Mouse (Mus musculus): ENCODE data around the gene Psmd5. TPM values are rescaled to one million over a fixed set of nuclear protein-coding genes. Genes with fewer than 3 reads are reported as not detected.
"Not testable (repeated sequence)": the region's sequence is repeated elsewhere in the genome, so short reads cannot be mapped to it uniquely, and the experiment has no call there.

The Psmd5 gene
- polyA plus RNA-seq, 1 experiment from 2014 or later: 114 TPM

DNA sequence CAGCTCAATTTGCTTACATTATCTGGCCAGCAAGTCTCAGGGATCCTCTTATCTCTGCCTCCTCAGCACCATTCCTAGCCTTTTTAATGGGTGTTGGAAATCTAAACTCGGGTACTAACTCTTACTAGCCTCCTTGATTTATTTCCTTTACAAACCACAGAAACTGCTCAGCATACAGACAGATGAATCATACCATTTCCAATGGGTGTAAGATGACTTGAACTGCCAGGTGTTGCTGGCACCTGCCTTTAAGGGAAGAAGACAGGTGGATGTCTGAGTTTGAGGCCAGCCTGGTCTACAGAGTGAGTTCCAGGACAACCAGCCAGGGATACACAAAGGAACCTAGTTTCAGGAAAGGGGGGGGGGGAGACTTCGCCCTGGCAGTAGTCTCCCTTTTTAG lies 66.7 kb downstream of the Psmd5 start:
- H3K36me3 ChIP-seq: peaks cover 89% of the 10 kb centered on the region
- peaks cover 15% of the 10 kb centered on the region for H3K4me1 ChIP-seq (replicated peaks)
- no peak for DNase-seq (ENCODE audit: low spot score)
- no peaks in the 10 kb centered on the region for H3K27me3 ChIP-seq (ENCODE audit: insufficient read depth, poor library complexity, severe bottlenecking)
- H3K4me3 ChIP-seq: no peak overlapping the region
- WGBS: 93% methylated on average over 2 of the region's 2 CpGs
- no peaks in the 10 kb centered on the region for H3K9me3 ChIP-seq
- H3K27ac ChIP-seq: no peak overlapping the region

- H3K27ac ChIP-seq: no peak overlapping the region
- no peaks in the 10 kb centered on the region for H3K27me3 ChIP-seq (ENCODE audit: insufficient read depth, poor library complexity, severe bottlenecking)
- H3K4me1 ChIP-seq (replicated peaks): peaks cover 16% of the 10 kb centered on the region
- DNase-seq (ENCODE audit: low spot score): no peak
- H3K4me3 ChIP-seq: no peak overlapping the region
- WGBS: 94% methylated on average over 10 of the region's 10 CpGs
- no peaks in the 10 kb centered on the region for H3K9me3 ChIP-seq
- H3K36me3 ChIP-seq: peaks cover 63% of the 10 kb centered on the region
These were observed 69.3 kb downstream of the Psmd5 start for GRCm38 (mm10) chr2:34805364-34805950.

DNA sequence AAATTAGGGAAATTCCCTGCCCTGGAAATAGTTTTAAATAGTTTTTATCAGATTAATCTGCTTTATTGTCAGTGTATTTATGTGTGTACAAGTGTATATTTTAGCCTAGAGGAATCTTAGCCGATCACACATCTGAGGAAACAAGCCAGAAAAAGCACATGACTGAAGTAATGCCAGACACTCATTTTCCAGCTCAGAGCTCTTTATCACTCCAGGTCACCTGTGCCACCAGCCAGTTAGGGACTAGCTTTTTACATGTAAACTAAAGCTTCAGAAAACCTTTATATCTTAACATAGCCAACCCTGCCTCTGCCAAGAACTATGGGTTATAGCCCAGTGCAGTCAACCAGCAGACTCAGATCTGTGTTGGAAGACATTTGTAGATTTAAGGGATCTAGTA lies 70.0 kb downstream of the Psmd5 start:
- Histone ChIP-seq H3K27ac (no peak overlapping the region), H3K9me3 (no peaks in the 10 kb centered on the region), H3K27me3 (ENCODE audit: insufficient read depth, poor library complexity, severe bottlenecking) (no peaks in the 10 kb centered on the region), H3K4me3 (no peak overlapping the region), H3K4me1 (replicated peaks) (peaks cover 22% of the 10 kb centered on the region), H3K36me3 (peaks cover 57% of the 10 kb centered on the region)
- WGBS: 100% methylated on average over 1 of the region's 1 CpGs
- DNase-seq (ENCODE audit: low spot score): no peak

DNA sequence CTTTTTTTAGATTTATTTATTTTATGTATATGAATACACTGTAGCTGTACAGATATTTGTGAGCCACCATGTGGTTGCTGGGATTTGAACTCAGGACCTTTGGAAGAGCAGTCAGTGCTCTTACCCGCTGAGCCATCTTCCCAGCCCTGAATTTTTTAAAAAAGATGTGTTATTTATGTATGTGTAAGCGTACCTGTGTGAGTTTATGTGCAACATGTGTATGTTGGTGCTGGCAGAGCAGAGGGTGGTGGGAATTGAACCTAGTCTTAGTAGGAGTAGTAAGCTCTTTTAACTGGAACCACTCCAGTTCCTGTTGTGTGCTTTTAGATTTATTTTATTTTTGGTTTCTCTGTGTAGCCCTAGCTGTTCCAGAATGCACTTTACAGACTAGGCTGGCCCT lies 70.6 kb downstream of the Psmd5 start:
- Histone ChIP-seq H3K4me1 (replicated peaks) (peaks cover 27% of the 10 kb centered on the region), H3K27ac (no peak overlapping the region), H3K27me3 (ENCODE audit: insufficient read depth, poor library complexity, severe bottlenecking) (no peaks in the 10 kb centered on the region), H3K36me3 (peaks cover 50% of the 10 kb centered on the region), H3K4me3 (no peak overlapping the region), H3K9me3 (no peaks in the 10 kb centered on the region)
- no peak for DNase-seq (ENCODE audit: low spot score)
- 96% methylated on average over 2 of the region's 2 CpGs for WGBS

DNA sequence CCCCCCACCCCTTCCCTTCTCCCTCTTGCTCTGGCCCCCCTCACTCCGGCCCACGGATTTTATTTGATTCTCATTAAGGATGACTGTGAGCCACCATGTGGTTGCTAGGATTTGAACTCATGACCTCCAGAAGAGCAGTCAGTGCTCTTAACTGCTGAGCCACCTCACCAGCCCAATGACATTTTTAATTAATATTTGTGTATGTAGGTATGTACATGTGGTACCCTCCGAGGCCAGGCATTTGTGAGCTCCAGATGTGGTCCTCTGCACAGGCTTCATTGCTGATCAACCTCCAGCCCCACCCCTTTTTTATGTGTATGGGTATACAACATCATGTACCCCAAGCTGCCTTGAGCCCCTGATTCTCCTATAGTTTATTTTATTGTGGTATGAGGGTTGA lies 71.0 kb downstream of the Psmd5 start:
- no peak for DNase-seq (ENCODE audit: low spot score)
- Histone ChIP-seq H3K27ac (no peak overlapping the region), H3K4me1 (replicated peaks) (peaks cover 31% of the 10 kb centered on the region), H3K36me3 (peaks cover 46% of the 10 kb centered on the region), H3K4me3 (peak overlapping the region; percentile 72), H3K27me3 (ENCODE audit: insufficient read depth, poor library complexity, severe bottlenecking) (no peaks in the 10 kb centered on the region), H3K9me3 (no peaks in the 10 kb centered on the region)
- 75% methylated on average over 3 of the region's 3 CpGs for WGBS

- peak overlapping the region; percentile 72 for H3K4me3 ChIP-seq
- peaks cover 36% of the 10 kb centered on the region for H3K4me1 ChIP-seq (replicated peaks)
- H3K27me3 ChIP-seq (ENCODE audit: insufficient read depth, poor library complexity, severe bottlenecking); H3K9me3 ChIP-seq: not testable (repeated sequence)
- peak overlapping the region; percentile 90 for H3K27ac ChIP-seq
- peak; percentile 31 for DNase-seq (ENCODE audit: low spot score)
- H3K36me3 ChIP-seq: peaks cover 37% of the 10 kb centered on the region
- under 1% methylated on average over 32 of the region's 32 CpGs for WGBS
These were observed 72.1 kb downstream of the Psmd5 start for GRCm38 (mm10) chr2:34802565-34803245.

GRCm38 (mm10) chr2:34801516-34802482 lies 73.0 kb downstream of the Psmd5 start:
- Histone ChIP-seq H3K9me3 (no peaks in the 10 kb centered on the region), H3K4me1 (replicated peaks) (peaks cover 36% of the 10 kb centered on the region), H3K4me3 (peak overlapping the region; percentile 72), H3K27ac (peak overlapping the region; percentile 90), H3K36me3 (peaks cover 32% of the 10 kb centered on the region), H3K27me3 (ENCODE audit: insufficient read depth, poor library complexity, severe bottlenecking) (no peaks in the 10 kb centered on the region)
- 5% methylated on average over 39 of the region's 39 CpGs for WGBS
- peak; percentile 98 for DNase-seq (ENCODE audit: low spot score)

- Histone ChIP-seq H3K27me3 (ENCODE audit: insufficient read depth, poor library complexity, severe bottlenecking) (no peaks in the 10 kb centered on the region), H3K4me1 (replicated peaks) (peaks cover 36% of the 10 kb centered on the region), H3K27ac (no peak overlapping the region), H3K4me3 (peak overlapping the region; percentile 80), H3K9me3 (no peaks in the 10 kb centered on the region), H3K36me3 (peaks cover 33% of the 10 kb centered on the region)
- no peak for DNase-seq (ENCODE audit: low spot score)
- WGBS: 80% methylated on average over 7 of the region's 7 CpGs
These were observed 74.4 kb downstream of the Psmd5 start for GRCm38 (mm10) chr2:34800371-34800770.

Other genes with a start within 250 kb of the Psmd5 start
- 90.4 and 94.0 TPM in 2 replicates for gene Gapvd1, start 119.7 kb downstream of the Psmd5 start, polyA plus RNA-seq (2016; fragmentation: Nextera tagmentation; extraction: Ambion mirVana)
- gene Hspa5, start 103.0 kb downstream of the Psmd5 start, polyA plus RNA-seq (2016; fragmentation: Nextera tagmentation; extraction: Ambion mirVana): 614 and 918 TPM in 2 replicates
- 31.5 and 43.0 TPM in 2 replicates for gene Rabepk, start 75.1 kb downstream of the Psmd5 start, polyA plus RNA-seq (2016; fragmentation: Nextera tagmentation; extraction: Ambion mirVana)
- gene Fbxw2, start 48.7 kb downstream of the Psmd5 start, polyA plus RNA-seq (2016; fragmentation: Nextera tagmentation; extraction: Ambion mirVana): 65.6 and 73.6 TPM in 2 replicates
- gene Gm34653, start 42.0 kb downstream of the Psmd5 start, polyA plus RNA-seq (2016; fragmentation: Nextera tagmentation; extraction: Ambion mirVana): not detected in 2 replicates
- gene Cutal, start 572 bp downstream of the Psmd5 start, polyA plus RNA-seq (2016; fragmentation: Nextera tagmentation; extraction: Ambion mirVana): 0.16 TPM in 1 of 2 replicates, not detected in the other
- 1.9 and 2.1 TPM in 2 replicates for gene Phf19, start 39.1 kb upstream of the Psmd5 start, polyA plus RNA-seq (2016; fragmentation: Nextera tagmentation; extraction: Ambion mirVana)
- 0.27 and 0.67 TPM in 2 replicates for gene Traf1, start 86.8 kb upstream of the Psmd5 start, polyA plus RNA-seq (2016; fragmentation: Nextera tagmentation; extraction: Ambion mirVana)
- gene Hc, start 186.5 kb upstream of the Psmd5 start, polyA plus RNA-seq (2016; fragmentation: Nextera tagmentation; extraction: Ambion mirVana): 0.44 TPM in 1 of 2 replicates, not detected in the other
- gene AI182371, start 226.6 kb upstream of the Psmd5 start, polyA plus RNA-seq (2016; fragmentation: Nextera tagmentation; extraction: Ambion mirVana): 0.12 TPM in 1 of 2 replicates, not detected in the other
- gene Cntrl, start 234.5 kb upstream of the Psmd5 start, polyA plus RNA-seq (2016; fragmentation: Nextera tagmentation; extraction: Ambion mirVana): 21.1 and 28.7 TPM in 2 replicates